Mouse (Mus musculus): ENCODE measurements at regions not wholly inside any gene's neighbourhood (a gene's known extent, or its start where the extent isn't known, plus 50 kb on each side); places are given as distances from the start of the nearest gene placed in this dataset.

GRCm38 (mm10) chr17:67480463-67480862, 126.2 kb upstream of the Ptprm start:
- TF ChIP-seq CTCF (IDR thresholded peaks at IDR 0.05; ENCODE audit: control insufficient read depth, insufficient read depth, insufficient replicate concordance, low read depth, low read length), result no peak
- no peak for TF ChIP-seq POLR2A (IDR thresholded peaks at IDR 0.05; ENCODE audit: control insufficient read depth, low read depth, low read length)
